8 mouse cellular contexts compared by ENCODE assay signal in genomic region chr2:118479550-118479909, GRCm38 (mm10). TPM values are rescaled to one million over a fixed set of nuclear protein-coding genes. Genes with fewer than 3 reads are reported as not detected.
DNase-seq lines count a peak whose midpoint lies in the region; ATAC-seq lines count a peak whose summit lies in the region.

Gene Srp14, minus strand, starts transcription at chr2:118479711.

- H3K9me3 ChIP-seq in lung, embryonic 16.5 days (ENCODE audit: control insufficient read depth, low read length) = no peaks in the 10 kb centered on the region

- H3K4me2 ChIP-seq in lung, embryonic 16.5 days (ENCODE audit: low read depth, low read length) = peak within 1 kb of the TSS; percentile 75

- H3K4me1 ChIP-seq in lung, embryonic 16.5 days (replicated peaks; ENCODE audit: control insufficient read depth, insufficient read depth, low read length) = peaks cover 9% of the 10 kb centered on the region

- peaks cover 18% of the 10 kb centered on the region for H3K36me3 ChIP-seq in lung, embryonic 16.5 days (ENCODE audit: control insufficient read depth, insufficient read depth, low read length)

- peak within 1 kb of the TSS; percentile 75 for H3K27ac ChIP-seq in lung, embryonic 16.5 days (ENCODE audit: low read length)

- H3K27me3 ChIP-seq in lung, embryonic 16.5 days (ENCODE audit: control insufficient read depth, insufficient read depth, low read depth, low read length) = no peaks in the 10 kb centered on the region

- peak; percentile 98 for ATAC-seq in hematopoietic stem cell, adult 5-6 weeks (replicated peaks in 1 of 2; ENCODE audit: insufficient read depth in 1 of 2, low FRiP score in 2 of 2, low TSS enrichment in 1 of 2, low read depth in 1 of 2, poor library complexity in 2 of 2, severe bottlenecking in 2 of 2)
- ATAC-seq in lung, embryonic 16.5 days (ENCODE audit: low read depth) = peak; percentile 96

- WGBS in lung, embryonic 16.5 days = 0% methylated on average over 35 of the region's 35 CpGs

- H3K9ac ChIP-seq in lung, embryonic 16.5 days (ENCODE audit: low read length) = peak within 1 kb of the TSS; percentile 88

- peak; percentile 89 for DNase-seq in MEL-GATA-1-ER (ENCODE audit: extremely low read depth, low read depth)
- DNase-seq in cerebellum, adult 8-10 months = peak; percentile 85
- DNase-seq in forelimb bud, embryonic 11.5 days (ENCODE audit: low read depth, low spot score) = peak; percentile 96
- DNase-seq in layer of hippocampus, adult 9-10 months (ENCODE audit: low spot score) = peak; percentile 71
- DNase-seq in ovary, postnatal 10 days (ENCODE audit: low spot score) = peak; percentile 72
- peak; percentile 88 to 92 for DNase-seq in thymus, postnatal 10 days (ENCODE audit: low spot score in 2 of 2)

- peak within 1 kb of the TSS; percentile 80 for H3K4me3 ChIP-seq in lung, embryonic 16.5 days (ENCODE audit: low read length)

RNA-seq across cellular contexts. Expression of gene Srp14, which starts in this region (rescaled TPM):
- total RNA-seq in hematopoietic stem cell, adult 5-6 weeks (2017) = 206 and 209 TPM in 2 replicates
- polyA plus RNA-seq in lung, embryonic 16.5 days (2015; fragmentation: Nextera tagmentation; extraction: Ambion mirVana) = 250 and 281 TPM in 2 replicates

Comparison
In these comparisons a context has a peak if more than half of its experiments do, and no peak if none do; other contexts are left out.
1. Peak in every context shown above with its lines: DNase-seq, ATAC-seq, H3K4me3 ChIP-seq and H3K27ac ChIP-seq.